Mouse (Mus musculus): Measurements from ENCODE around the gene Suclg1.
A peak's percentile ranks its signal among the peaks of the same experiment; 100 is the strongest.

The Suclg1 gene

GRCm38 (mm10) chr6:73248237-73249048, at the start of gene Suclg1:
Suclg1 (plus strand) TSS chr6:73248382.
- peak; percentile 85 for DNase-seq (ENCODE audit: low spot score)

- no peak for DNase-seq (ENCODE audit: low spot score)
Measured at GRCm38 (mm10) chr6:73203724-73204123, 44.5 kb upstream of the Suclg1 start.

GRCm38 (mm10) chr6:73204937-73205336, 43.2 kb upstream of the Suclg1 start:
- peak; percentile 22 for DNase-seq (ENCODE audit: low spot score)

GRCm38 (mm10) chr6:73209598-73209997, 38.6 kb upstream of the Suclg1 start:
- DNase-seq (ENCODE audit: low spot score) = no peak

GRCm38 (mm10) chr6:73210445-73210972, 37.7 kb upstream of the Suclg1 start:
- no peak for DNase-seq (ENCODE audit: low spot score)

GRCm38 (mm10) chr6:73211036-73211435, 37.1 kb upstream of the Suclg1 start:
- DNase-seq (ENCODE audit: low spot score) = no peak

- no peak for DNase-seq (ENCODE audit: low spot score)
Measured at GRCm38 (mm10) chr6:73211602-73212001, 36.6 kb upstream of the Suclg1 start.

- peak; percentile 84 for DNase-seq (ENCODE audit: low spot score)
Measured at GRCm38 (mm10) chr6:73221189-73221957, 26.8 kb upstream of the Suclg1 start, which contains the start of gene Dnah6. Dnah6 (minus strand) TSS chr6:73221651.

GRCm38 (mm10) chr6:73221958-73222735, 26.0 kb upstream of the Suclg1 start:
- peak; percentile 53 for DNase-seq (ENCODE audit: low spot score)

- DNase-seq (ENCODE audit: low spot score) = no peak
Measured at GRCm38 (mm10) chr6:73222841-73223526, 25.2 kb upstream of the Suclg1 start.

- peak; percentile 64 for DNase-seq (ENCODE audit: low spot score)
Measured at GRCm38 (mm10) chr6:73227376-73228158, 20.6 kb upstream of the Suclg1 start.

GRCm38 (mm10) chr6:73228408-73228807, 19.8 kb upstream of the Suclg1 start:
- DNase-seq (ENCODE audit: low spot score) = no peak

GRCm38 (mm10) chr6:73228881-73229280, 19.3 kb upstream of the Suclg1 start:
- no peak for DNase-seq (ENCODE audit: low spot score)

GRCm38 (mm10) chr6:73232152-73232584, 16.0 kb upstream of the Suclg1 start:
- DNase-seq (ENCODE audit: low spot score) = no peak

- peak; percentile 25 for DNase-seq (ENCODE audit: low spot score)
Measured at GRCm38 (mm10) chr6:73233202-73233726, 14.9 kb upstream of the Suclg1 start.

GRCm38 (mm10) chr6:73234302-73234900, 13.8 kb upstream of the Suclg1 start:
- no peak for DNase-seq (ENCODE audit: low spot score)

GRCm38 (mm10) chr6:73235650-73236049, 12.5 kb upstream of the Suclg1 start:
- no peak for DNase-seq (ENCODE audit: low spot score)

GRCm38 (mm10) chr6:73246821-73247220, 1.4 kb upstream of the Suclg1 start:
- DNase-seq (ENCODE audit: low spot score) = no peak

GRCm38 (mm10) chr6:73247452-73247851, 730 bp upstream of the Suclg1 start:
- DNase-seq (ENCODE audit: low spot score) = peak; percentile 59

- DNase-seq (ENCODE audit: low spot score) = peak; percentile 46
Measured at GRCm38 (mm10) chr6:73249049-73249422, 854 bp downstream of the Suclg1 start.

Measured in c-Kit-positive CD71-positive TER-119-positive erythroid progenitor cells, embryonic 14.5 days (primary cell).